Mouse (Mus musculus): Measurements from ENCODE around the gene Cep55.

GRCm38 (mm10) chr19:38063201-38063600, 8.4 kb downstream of the Cep55 start:
- no peak for TF ChIP-seq FLI1 (IDR thresholded peaks at IDR 0.05; ENCODE audit: low read length)
- TF ChIP-seq GATA1 (IDR thresholded peaks at IDR 0.05; ENCODE audit: borderline replicate concordance, low read length): no peak

Measured in megakaryocyte, embryonic 14.5 days (primary cell).